Mouse (Mus musculus) cerebellum, postnatal 4 days (tissue): Measurements from ENCODE around the gene Rftn2.

Source experiments
- DNase-seq, 2 experiments: peaks; one replicate each; pipeline ENCODE4 v3.0.0; 2022; ENCODE audit warnings: low spot score in 2 of 2, mixed read lengths in 1 of 2

The Rftn2 gene

DNA sequence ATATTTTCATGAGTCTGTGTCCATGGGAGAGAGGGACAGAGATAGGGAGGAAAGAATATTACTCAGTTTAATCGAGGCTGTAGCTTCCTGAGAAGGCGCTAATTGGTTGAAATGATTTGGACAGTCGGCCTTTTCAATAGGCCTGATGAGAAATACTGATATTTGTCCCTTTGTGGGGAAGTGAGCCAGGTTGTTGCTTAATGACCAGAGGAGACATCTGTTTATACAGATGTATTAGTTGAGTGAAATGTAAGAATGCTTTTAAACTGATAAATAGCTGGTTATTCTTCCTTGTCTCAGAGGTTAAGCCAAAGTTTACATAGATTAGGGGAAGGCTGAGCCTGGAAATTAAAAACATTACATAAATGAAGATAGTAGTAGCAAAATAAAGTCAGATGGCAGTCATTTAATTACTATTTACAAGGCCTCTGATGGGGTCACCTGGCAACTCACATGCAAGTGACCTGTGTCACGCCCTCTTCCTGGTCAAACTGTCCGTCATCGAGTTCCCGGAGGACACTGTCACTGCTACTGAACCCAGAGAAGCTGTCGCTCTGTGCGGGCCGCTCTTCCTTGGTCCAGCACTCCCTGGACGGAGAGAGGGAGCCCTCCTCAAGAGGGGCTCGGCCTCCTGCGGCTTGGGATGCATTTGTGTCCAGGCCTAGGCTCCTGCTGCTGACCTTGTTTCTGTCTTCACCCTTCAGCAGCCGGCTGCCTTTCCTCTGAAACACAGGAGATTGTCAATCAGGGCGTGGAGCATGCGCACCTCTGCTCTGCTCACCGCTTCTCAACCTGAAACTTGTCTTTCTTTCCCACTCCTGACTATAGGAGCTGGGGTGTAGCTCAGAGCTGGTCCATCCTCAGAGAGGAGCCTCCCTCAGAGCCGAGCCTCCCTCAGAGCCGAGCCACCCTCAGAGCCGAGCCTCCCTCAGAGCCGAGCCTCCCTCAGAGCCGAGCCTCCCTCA lies 54.9 kb downstream of the Rftn2 start:
- no peak for DNase-seq

DNA sequence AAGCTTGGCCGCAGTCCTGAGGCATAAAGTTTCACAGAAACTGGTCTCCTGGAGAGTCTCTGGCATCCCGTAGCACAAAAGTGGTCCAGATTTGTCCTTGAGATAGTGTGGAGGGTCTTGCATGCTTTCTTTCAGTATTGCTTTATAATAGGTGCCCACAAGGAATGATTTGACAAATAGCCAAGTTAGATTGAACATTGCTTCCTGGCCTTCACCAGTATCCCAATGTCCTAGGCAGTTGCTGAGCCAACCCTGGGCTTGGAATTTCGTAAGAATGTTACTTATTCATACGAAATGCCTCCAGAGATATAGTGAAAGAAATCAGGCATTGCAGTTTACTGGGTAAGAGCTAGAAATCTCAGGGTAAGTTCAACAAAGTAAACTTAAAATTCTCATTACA lies 58.0 kb downstream of the Rftn2 start:
- no peak for DNase-seq

DNA sequence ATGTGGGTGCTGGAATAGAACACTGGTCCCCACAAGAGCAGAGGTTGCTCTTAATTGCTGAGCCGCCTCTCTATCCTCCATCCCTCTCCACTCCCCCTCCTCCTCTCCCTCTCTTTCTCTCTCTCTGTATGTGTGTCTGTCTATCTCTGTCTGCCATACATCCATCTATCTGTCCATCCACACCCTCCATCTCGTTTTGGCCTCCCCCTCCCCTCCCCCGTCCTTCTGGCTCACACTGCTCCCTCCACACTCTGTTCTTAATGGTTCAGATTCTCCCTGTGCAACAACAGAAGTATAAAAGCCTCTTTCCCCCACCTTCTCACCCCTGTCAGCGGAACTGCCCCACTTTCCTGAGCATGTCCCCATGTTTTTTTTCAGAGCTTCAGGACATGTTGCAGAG lies 59.0 kb downstream of the Rftn2 start:
- no peak for DNase-seq

- no peak for DNase-seq
Observed at GRCm38 (mm10) chr1:55164005-55164404, 62.6 kb downstream of the Rftn2 start.

DNA sequence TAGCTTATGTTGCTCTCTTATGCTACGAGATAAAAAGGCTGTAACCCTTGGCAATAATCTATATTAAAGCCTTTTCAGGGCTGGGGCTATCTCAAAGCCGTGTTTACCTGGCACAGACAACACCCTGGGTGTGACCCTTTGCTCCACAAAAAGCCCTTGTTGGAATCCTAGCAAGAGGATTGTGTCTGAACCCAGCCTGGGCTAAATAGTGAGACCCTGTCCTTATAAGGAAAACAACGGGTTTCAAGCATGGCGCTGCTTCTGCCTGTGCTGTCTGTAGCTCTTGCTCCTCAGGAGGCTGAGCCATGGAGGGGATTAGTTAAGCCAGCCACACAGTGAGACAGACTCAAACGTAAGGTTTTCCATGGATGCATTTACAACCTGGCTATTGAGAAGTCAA lies 63.8 kb downstream of the Rftn2 start:
- no peak for DNase-seq

- DNase-seq = peak in 1 of 2 experiments; percentile 10
Observed at GRCm38 (mm10) chr1:55161895-55162294, 64.7 kb downstream of the Rftn2 start.

- peak in 1 of 2 experiments; percentile 19 for DNase-seq
Observed at GRCm38 (mm10) chr1:55160831-55161638, 65.5 kb downstream of the Rftn2 start.

- no peak for DNase-seq
Observed at GRCm38 (mm10) chr1:55160218-55160617, 66.4 kb downstream of the Rftn2 start.

- DNase-seq = no peak
Observed at GRCm38 (mm10) chr1:55158821-55159220, 67.8 kb downstream of the Rftn2 start.

DNA sequence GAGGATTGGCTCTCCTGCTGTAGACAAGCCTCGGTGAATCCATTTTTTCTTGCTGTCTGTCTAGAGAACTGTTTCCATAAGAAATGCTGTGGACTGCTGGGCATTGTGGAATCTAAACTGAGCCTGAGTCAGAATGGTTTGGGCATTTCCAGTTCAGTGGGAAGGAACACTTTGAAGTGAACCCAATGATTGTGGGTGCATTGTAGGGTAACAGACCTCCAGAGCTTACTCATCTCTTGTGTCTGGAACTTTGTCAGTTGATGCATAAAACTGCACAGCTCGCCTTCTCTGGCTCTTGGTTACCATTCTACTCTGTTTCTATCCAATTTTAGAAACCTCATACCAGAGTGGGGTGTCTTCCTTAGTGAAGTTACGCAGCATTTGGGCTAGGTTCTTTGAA lies 68.4 kb downstream of the Rftn2 start:
- no peak for DNase-seq

DNA sequence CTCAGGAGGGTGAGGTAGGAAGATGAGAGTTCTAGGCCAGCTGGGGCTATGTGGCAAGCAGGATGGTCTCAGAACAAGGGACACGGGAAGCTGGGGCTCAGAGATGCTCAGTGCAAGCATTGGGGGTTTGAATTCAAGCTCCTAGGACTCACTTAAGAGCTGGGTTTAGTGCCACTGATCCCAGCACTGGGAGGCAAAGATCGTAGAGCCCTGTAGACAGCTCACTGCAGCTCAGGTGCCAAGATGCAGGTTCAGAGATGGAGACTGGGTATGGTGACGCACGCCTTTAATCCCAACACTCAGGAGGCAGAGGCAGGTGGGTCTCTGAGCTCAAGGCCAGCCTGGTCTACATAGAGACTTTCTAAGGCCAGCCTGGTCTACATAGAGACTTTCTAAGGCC lies 69.3 kb downstream of the Rftn2 start:
- no peak for DNase-seq

DNA sequence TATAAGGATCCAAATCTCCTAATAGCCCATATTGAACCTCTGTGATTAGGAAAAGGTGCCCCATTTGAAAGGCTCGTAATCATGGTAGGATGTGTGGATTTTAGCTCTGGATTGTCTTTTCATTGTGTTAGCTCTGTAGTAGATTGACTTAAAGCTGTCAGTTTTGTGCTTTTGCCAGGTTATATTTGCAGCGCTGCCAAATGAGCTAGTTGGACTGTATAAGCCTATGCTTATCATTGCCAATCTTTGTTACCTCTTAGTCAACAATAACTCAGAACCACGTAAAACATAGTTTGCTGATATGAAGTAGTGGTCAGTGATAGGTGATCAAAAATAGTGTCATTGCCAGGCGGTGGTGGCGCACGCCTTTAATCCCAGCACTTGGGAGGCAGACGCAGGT lies 81.0 kb downstream of the Rftn2 start:
- no peak for DNase-seq

GRCm38 (mm10) chr1:55144338-55144737 lies 82.2 kb downstream of the Rftn2 start:
- DNase-seq = no peak

- no peak for DNase-seq
Observed at GRCm38 (mm10) chr1:55135846-55136245, 90.7 kb downstream of the Rftn2 start.

DNA sequence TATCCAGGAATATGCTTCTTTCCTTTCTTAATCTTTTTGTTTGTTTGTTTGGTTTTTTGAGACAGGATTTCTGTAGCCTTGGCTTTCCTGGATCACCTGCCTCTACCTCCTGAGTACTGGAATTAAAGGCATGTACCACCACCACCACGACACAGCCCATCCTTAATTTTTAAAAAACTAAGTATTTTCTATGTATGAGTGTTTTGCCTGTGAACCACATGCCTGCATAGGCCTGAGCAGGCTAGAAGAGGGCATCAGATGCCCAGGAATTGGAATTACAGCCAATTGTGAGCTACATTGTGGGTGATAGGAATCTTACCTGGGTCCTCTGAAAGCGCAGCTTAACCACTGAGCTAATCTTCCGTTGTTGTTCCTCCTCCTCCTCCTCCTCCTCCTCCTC lies 92.3 kb downstream of the Rftn2 start:
- DNase-seq = no peak

- no peak for DNase-seq
Observed at GRCm38 (mm10) chr1:55133173-55133572, 93.4 kb downstream of the Rftn2 start.

DNA sequence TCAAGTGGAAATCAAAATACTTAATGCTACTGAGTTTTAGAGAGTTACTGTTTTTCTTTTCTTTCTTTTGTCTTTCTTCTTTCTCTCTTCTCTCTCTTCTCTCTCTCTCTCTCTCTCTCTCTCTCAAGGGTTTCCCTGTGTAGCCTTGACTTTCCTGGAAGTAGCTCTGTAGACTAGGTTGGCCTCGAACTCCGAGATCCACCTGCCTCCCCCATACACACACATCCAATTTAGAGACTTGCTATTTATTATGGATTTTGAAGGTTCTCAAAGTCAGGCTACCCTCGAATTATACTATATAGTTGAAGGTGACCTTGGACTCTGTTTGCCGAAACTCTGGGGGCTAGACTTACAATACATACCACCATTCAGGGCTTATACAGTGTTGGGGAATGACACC lies 94.3 kb downstream of the Rftn2 start:
- DNase-seq = no peak

GRCm38 (mm10) chr1:55131424-55132014 lies 95.1 kb downstream of the Rftn2 start:
- DNase-seq = peak in 1 of 2 experiments; percentile 27

DNA sequence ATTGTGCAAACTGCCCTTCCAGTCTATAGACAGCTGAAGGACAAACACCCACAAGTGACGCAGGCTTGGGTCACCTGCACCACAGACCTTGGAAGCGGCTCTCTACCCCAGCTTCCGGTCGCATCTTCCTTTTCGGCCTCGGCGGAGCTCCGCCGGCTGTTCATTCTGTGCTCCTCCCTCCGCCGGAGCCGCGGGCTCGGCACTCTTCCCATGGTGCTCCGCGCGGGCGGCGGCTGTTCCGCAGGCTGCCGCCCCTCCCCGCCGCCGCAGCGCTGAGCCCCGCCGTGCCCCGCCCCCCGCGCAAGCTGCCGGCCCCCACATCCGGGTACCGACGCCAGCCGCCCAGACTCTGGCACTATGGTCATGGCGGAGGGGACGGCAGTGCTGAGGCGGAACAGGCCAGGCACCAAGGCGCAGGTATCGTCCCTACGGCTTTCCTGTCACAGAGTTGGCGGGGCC lies 95.6 kb downstream of the Rftn2 start, which contains the start of gene Mob4:
TSS of gene Mob4 (plus strand) at position 289 of the 459 bp plus-strand sequence.
- peak; percentile 92 to 97 for DNase-seq

GRCm38 (mm10) chr1:55130190-55130916 lies 96.2 kb downstream of the Rftn2 start:
- DNase-seq = no peak

GRCm38 (mm10) chr1:55129716-55130115 lies 96.9 kb downstream of the Rftn2 start:
- DNase-seq = no peak
